Mouse (Mus musculus) embryonic facial prominence, embryonic 12.5 days (tissue): ENCODE measurements at regions not wholly inside any gene's neighbourhood (a gene's known extent, or its start where the extent isn't known, plus 50 kb on each side); places are given as distances from the start of the nearest gene placed in this dataset.

Experiments
- ATAC-seq: fragments of 200-750 bp; cut with Nextera tagmentation; 2 replicates; pipeline ENCODE4 v1.8.0; 2017; ENCODE audit not compliant: insufficient number of reproducible peaks, insufficient read depth, low FRiP score, low TSS enrichment
- H3K27ac ChIP-seq: fragments of 300-500 bp; sonication (generic); 2 replicates; pipeline ENCODE4 v1.5.1; 2016; ENCODE audit warnings: mild to moderate bottlenecking
- H3K27me3 ChIP-seq: fragments of 300-500 bp; sonication (generic); 2 replicates; pipeline ENCODE4 v1.6.1; 2016; ENCODE audit warnings: mild to moderate bottlenecking, moderate library complexity
- H3K36me3 ChIP-seq: fragments of 300-500 bp; sonication (generic); 2 replicates; pipeline ENCODE4 v1.6.1; 2016; ENCODE audit warnings: mild to moderate bottlenecking
- H3K4me1 ChIP-seq: fragments of 300-500 bp; sonication (generic); 2 replicates; pipeline ENCODE4 v1.6.1; 2016
- H3K4me2 ChIP-seq: fragments of 300-500 bp; sonication (generic); replicated peaks from 2 replicates; pipeline ENCODE4 v1.6.1; 2016; ENCODE audit warnings: mild to moderate bottlenecking, moderate library complexity
- H3K4me3 ChIP-seq: fragments of 300-500 bp; sonication (generic); 2 replicates; pipeline ENCODE4 v1.5.1; 2016; ENCODE audit warnings: mild to moderate bottlenecking
- H3K9ac ChIP-seq: fragments of 300-500 bp; sonication (generic); 2 replicates; pipeline ENCODE4 v1.6.1; 2016; ENCODE audit warnings: mild to moderate bottlenecking, moderate library complexity
- H3K9me3 ChIP-seq: fragments of 300-500 bp; sonication (generic); 2 replicates; pipeline ENCODE4 v1.6.1; 2016; ENCODE audit warnings: mild to moderate bottlenecking, moderate library complexity
- WGBS: fragments of 180-500 bp; shearing (Covaris S2); methylation state at CpG from one replicate; pipeline ENCODE4 v1.1.7; 2016; 5-methylcytosine and 5-hydroxymethylcytosine counted together

- no peak overlapping the region for H3K9ac ChIP-seq
- no peak for ATAC-seq
These were observed 185.9 kb downstream of the Sucnr1 start for GRCm38 (mm10) chr3:60267416-60268174.

GRCm38 (mm10) chr3:60270463-60270862, 188.8 kb downstream of the Sucnr1 start:
- H3K36me3 ChIP-seq, result no peaks in the 10 kb centered on the region
- no peak overlapping the region for H3K27ac ChIP-seq
- H3K9me3 ChIP-seq, result no peaks in the 10 kb centered on the region
- no peaks in the 10 kb centered on the region for H3K4me1 ChIP-seq
- H3K27me3 ChIP-seq, result no peaks in the 10 kb centered on the region
- 77% methylated on average over 1 of the region's 1 CpGs for WGBS
- no peak overlapping the region for H3K4me3 ChIP-seq
- no peak overlapping the region for H3K9ac ChIP-seq
- ATAC-seq, result no peak
- H3K4me2 ChIP-seq, result no peak overlapping the region

More at GRCm38 (mm10) chr3:60267416-60268174, 185.9 kb downstream of the Sucnr1 start:
- H3K4me1 ChIP-seq, result no peaks in the 10 kb centered on the region
- H3K4me3 ChIP-seq, result no peak overlapping the region
- no peak overlapping the region for H3K4me2 ChIP-seq
- no peaks in the 10 kb centered on the region for H3K27me3 ChIP-seq
- H3K9me3 ChIP-seq, result no peaks in the 10 kb centered on the region
- no peaks in the 10 kb centered on the region for H3K36me3 ChIP-seq
- no peak overlapping the region for H3K27ac ChIP-seq

GRCm38 (mm10) chr3:60273744-60274143, 192.1 kb downstream of the Sucnr1 start:
- no peak for ATAC-seq
- H3K4me2 ChIP-seq, result no peak overlapping the region
- 65% methylated on average over 1 of the region's 1 CpGs for WGBS
- no peaks in the 10 kb centered on the region for H3K4me1 ChIP-seq
- no peak overlapping the region for H3K4me3 ChIP-seq
- no peak overlapping the region for H3K27ac ChIP-seq
- no peaks in the 10 kb centered on the region for H3K36me3 ChIP-seq
- H3K9ac ChIP-seq, result no peak overlapping the region
- no peaks in the 10 kb centered on the region for H3K9me3 ChIP-seq
- H3K27me3 ChIP-seq, result no peaks in the 10 kb centered on the region

- Histone ChIP-seq H3K9me3 (no peaks in the 10 kb centered on the region), H3K36me3 (no peaks in the 10 kb centered on the region), H3K27ac (no peak overlapping the region), H3K4me1 (no peaks in the 10 kb centered on the region), H3K4me2 (no peak overlapping the region), H3K27me3 (no peaks in the 10 kb centered on the region), H3K4me3 (no peak overlapping the region), H3K9ac (no peak overlapping the region)
- no peak for ATAC-seq
- WGBS, result 81% methylated on average over 6 of the region's 6 CpGs
These were observed 193.7 kb downstream of the Sucnr1 start for GRCm38 (mm10) chr3:60275249-60275838.

GRCm38 (mm10) chr3:60277791-60278190, 194.8 kb upstream of the Mbnl1 start:
- H3K4me3 ChIP-seq, result no peak overlapping the region
- no peaks in the 10 kb centered on the region for H3K36me3 ChIP-seq
- H3K9ac ChIP-seq, result no peak overlapping the region
- ATAC-seq, result no peak
- WGBS, result 72% methylated on average over 1 of the region's 1 CpGs
- no peak overlapping the region for H3K27ac ChIP-seq
- no peaks in the 10 kb centered on the region for H3K4me1 ChIP-seq
- no peak overlapping the region for H3K4me2 ChIP-seq
- no peaks in the 10 kb centered on the region for H3K27me3 ChIP-seq
- H3K9me3 ChIP-seq, result no peaks in the 10 kb centered on the region

- no peaks in the 10 kb centered on the region for H3K4me1 ChIP-seq
- no peak overlapping the region for H3K4me3 ChIP-seq
- H3K4me2 ChIP-seq, result no peak overlapping the region
- ATAC-seq, result no peak
- no peaks in the 10 kb centered on the region for H3K27me3 ChIP-seq
- H3K36me3 ChIP-seq, result no peaks in the 10 kb centered on the region
- H3K9ac ChIP-seq, result no peak overlapping the region
- no peak overlapping the region for H3K27ac ChIP-seq
- H3K9me3 ChIP-seq, result no peaks in the 10 kb centered on the region
These were observed 191.4 kb upstream of the Mbnl1 start for GRCm38 (mm10) chr3:60281229-60281628.

GRCm38 (mm10) chr3:60281959-60282495, 190.6 kb upstream of the Mbnl1 start:
- 73% methylated on average over 3 of the region's 3 CpGs for WGBS
- Histone ChIP-seq H3K9me3 (no peaks in the 10 kb centered on the region), H3K4me1 (no peaks in the 10 kb centered on the region), H3K27ac (no peak overlapping the region), H3K36me3 (no peaks in the 10 kb centered on the region), H3K4me3 (no peak overlapping the region), H3K27me3 (no peaks in the 10 kb centered on the region), H3K4me2 (no peak overlapping the region), H3K9ac (no peak overlapping the region)
- ATAC-seq, result no peak

GRCm38 (mm10) chr3:60292142-60292541, 180.5 kb upstream of the Mbnl1 start:
- Histone ChIP-seq H3K36me3 (no peaks in the 10 kb centered on the region), H3K9me3 (no peaks in the 10 kb centered on the region), H3K4me2 (no peak overlapping the region), H3K4me1 (no peaks in the 10 kb centered on the region), H3K9ac (no peak overlapping the region), H3K27me3 (no peaks in the 10 kb centered on the region), H3K27ac (no peak overlapping the region), H3K4me3 (no peak overlapping the region)
- ATAC-seq, result no peak
- WGBS, result 90% methylated on average over 2 of the region's 2 CpGs

- Histone ChIP-seq H3K9me3 (no peaks in the 10 kb centered on the region), H3K36me3 (no peaks in the 10 kb centered on the region), H3K9ac (no peak overlapping the region), H3K27me3 (no peaks in the 10 kb centered on the region), H3K4me3 (no peak overlapping the region), H3K4me1 (no peaks in the 10 kb centered on the region), H3K27ac (no peak overlapping the region), H3K4me2 (no peak overlapping the region)
- no peak for ATAC-seq
- 82% methylated on average over 2 of the region's 2 CpGs for WGBS
These were observed 179.7 kb upstream of the Mbnl1 start for GRCm38 (mm10) chr3:60292940-60293339.

GRCm38 (mm10) chr3:60305399-60305798, 167.2 kb upstream of the Mbnl1 start:
- no peaks in the 10 kb centered on the region for H3K36me3 ChIP-seq
- 88% methylated on average over 3 of the region's 3 CpGs for WGBS
- H3K4me3 ChIP-seq, result no peak overlapping the region
- no peaks in the 10 kb centered on the region for H3K9me3 ChIP-seq
- ATAC-seq, result no peak
- no peak overlapping the region for H3K9ac ChIP-seq
- no peaks in the 10 kb centered on the region for H3K27me3 ChIP-seq
- no peaks in the 10 kb centered on the region for H3K4me1 ChIP-seq
- no peak overlapping the region for H3K4me2 ChIP-seq
- H3K27ac ChIP-seq, result no peak overlapping the region

- no peaks in the 10 kb centered on the region for H3K9me3 ChIP-seq
- no peak overlapping the region for H3K9ac ChIP-seq
- no peak overlapping the region for H3K27ac ChIP-seq
- H3K4me2 ChIP-seq, result no peak overlapping the region
- ATAC-seq, result no peak
- no peaks in the 10 kb centered on the region for H3K36me3 ChIP-seq
- H3K4me1 ChIP-seq, result no peaks in the 10 kb centered on the region
- no peak overlapping the region for H3K4me3 ChIP-seq
- no peaks in the 10 kb centered on the region for H3K27me3 ChIP-seq
- WGBS, result 74% methylated on average over 3 of the region's 3 CpGs
These were observed 162.2 kb upstream of the Mbnl1 start for GRCm38 (mm10) chr3:60310402-60310801.

GRCm38 (mm10) chr3:60311178-60311577, 161.5 kb upstream of the Mbnl1 start:
- Histone ChIP-seq H3K4me1 (no peaks in the 10 kb centered on the region), H3K9ac (no peak overlapping the region), H3K9me3 (no peaks in the 10 kb centered on the region), H3K4me2 (no peak overlapping the region), H3K36me3 (no peaks in the 10 kb centered on the region), H3K27ac (no peak overlapping the region), H3K27me3 (no peaks in the 10 kb centered on the region), H3K4me3 (no peak overlapping the region)
- 82% methylated on average over 3 of the region's 3 CpGs for WGBS
- ATAC-seq, result no peak
